Mouse (Mus musculus): ENCODE measurements around the gene Gmppa. TPM values are rescaled to one million over a fixed set of nuclear protein-coding genes. Genes with fewer than 3 reads are reported as not detected.

Gene Gmppa
- polyA plus RNA-seq, 1 experiment from 2014 or later, result 53.7 TPM

GRCm38 (mm10) chr1:75478916-75479634 lies 43.3 kb downstream of the Gmppa start, which contains the start of the genes Chpf and Tmem198:
Gene Chpf, minus strand, starts transcription at chr1:75479307.
Gene Tmem198, plus strand, starts transcription at chr1:75479532.
- peak within 1 kb of the TSS; percentile 87 for H3K9ac ChIP-seq
- H3K4me1 ChIP-seq, result peaks cover 37% of the 10 kb centered on the region
- no peaks in the 10 kb centered on the region for H3K9me3 ChIP-seq (replicated peaks)
- peak within 1 kb of the TSS; percentile 90 for H3K4me2 ChIP-seq
- peak; percentile 91 for ATAC-seq
- peaks cover 47% of the 10 kb centered on the region for H3K36me3 ChIP-seq (ENCODE audit: poor library complexity, severe bottlenecking)
- H3K4me3 ChIP-seq, result peak within 1 kb of the TSS; percentile 87
- H3K27me3 ChIP-seq, result peaks cover 19% of the 10 kb centered on the region
- H3K27ac ChIP-seq, result peak within 1 kb of the TSS; percentile 85
- whole genome bisulfite sequencing, result under 1% methylated on average over 48 of the region's 76 CpGs

DNA sequence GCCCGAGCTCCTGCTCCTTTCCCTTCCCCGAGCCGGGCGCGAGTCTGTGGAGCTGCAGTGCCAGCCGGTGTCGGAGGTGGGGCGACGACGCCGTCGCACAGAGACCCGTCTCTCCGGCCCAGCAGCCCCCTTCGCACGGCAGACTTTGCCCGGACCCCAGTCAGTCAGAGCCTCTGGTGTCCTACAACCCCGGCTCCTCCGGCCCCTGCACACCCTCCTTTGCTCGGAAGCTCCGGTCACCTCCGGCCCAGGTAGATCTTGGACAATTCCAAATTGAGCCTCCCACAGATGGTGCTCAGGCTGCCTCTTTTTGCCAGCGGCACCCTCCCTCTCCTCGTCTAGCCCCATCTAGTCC lies 43.9 kb downstream of the Gmppa start:
- H3K9me3 ChIP-seq (replicated peaks), result no peaks in the 10 kb centered on the region
- H3K27me3 ChIP-seq, result peaks cover 24% of the 10 kb centered on the region
- H3K4me1 ChIP-seq, result peaks cover 37% of the 10 kb centered on the region
- peak overlapping the region; percentile 90 for H3K4me2 ChIP-seq
- peak overlapping the region; percentile 68 for H3K27ac ChIP-seq
- no peak for ATAC-seq
- peaks cover 47% of the 10 kb centered on the region for H3K36me3 ChIP-seq (ENCODE audit: poor library complexity, severe bottlenecking)
- peak overlapping the region; percentile 87 for H3K9ac ChIP-seq
- under 1% methylated on average over 24 of the region's 24 CpGs for WGBS
- H3K4me3 ChIP-seq, result peak overlapping the region; percentile 87

GRCm38 (mm10) chr1:75480036-75480435 lies 44.3 kb downstream of the Gmppa start:
- Histone ChIP-seq H3K9me3 (replicated peaks) (no peaks in the 10 kb centered on the region), H3K4me3 (peak overlapping the region; percentile 87), H3K4me2 (peak overlapping the region; percentile 90), H3K9ac (peak overlapping the region; percentile 87), H3K27me3 (peaks cover 29% of the 10 kb centered on the region), H3K27ac (no peak overlapping the region; the same call in 1 of the 2 replicates), H3K4me1 (peaks cover 37% of the 10 kb centered on the region), H3K36me3 (ENCODE audit: poor library complexity, severe bottlenecking) (peaks cover 47% of the 10 kb centered on the region)
- ATAC-seq, result no peak
- WGBS, result 17% methylated on average over 13 of the region's 13 CpGs

- peaks cover 36% of the 10 kb centered on the region for H3K27me3 ChIP-seq
- peak overlapping the region; percentile 87 for H3K4me3 ChIP-seq
Observed at GRCm38 (mm10) chr1:75480735-75481134, 45.0 kb downstream of the Gmppa start.

GRCm38 (mm10) chr1:75486561-75486960 lies 50.8 kb downstream of the Gmppa start:
- peaks cover 46% of the 10 kb centered on the region for H3K36me3 ChIP-seq (ENCODE audit: poor library complexity, severe bottlenecking)
- H3K4me3 ChIP-seq, result peak overlapping the region; percentile 48
- H3K9ac ChIP-seq, result peak overlapping the region; percentile 60; the same call in 1 of the 2 replicates
- ATAC-seq, result no peak
- no peaks in the 10 kb centered on the region for H3K9me3 ChIP-seq (replicated peaks)
- H3K27ac ChIP-seq, result no peak overlapping the region
- WGBS, result 4% methylated on average over 24 of the region's 24 CpGs
- H3K4me2 ChIP-seq, result peak overlapping the region; percentile 88
- peaks cover 19% of the 10 kb centered on the region for H3K4me1 ChIP-seq
- H3K27me3 ChIP-seq, result peaks cover 80% of the 10 kb centered on the region

More at GRCm38 (mm10) chr1:75480735-75481134, 45.0 kb downstream of the Gmppa start:
- Histone ChIP-seq H3K4me2 (peak overlapping the region; percentile 90), H3K36me3 (ENCODE audit: poor library complexity, severe bottlenecking) (peaks cover 47% of the 10 kb centered on the region), H3K4me1 (peaks cover 37% of the 10 kb centered on the region), H3K9me3 (replicated peaks) (no peaks in the 10 kb centered on the region), H3K9ac (0 out of 2 replicates have a peak overlapping the region, but pooled peaks have one; percentile 87), H3K27ac (no peak overlapping the region)
- no peak for ATAC-seq
- 86% methylated on average over 7 of the region's 7 CpGs for WGBS

DNA sequence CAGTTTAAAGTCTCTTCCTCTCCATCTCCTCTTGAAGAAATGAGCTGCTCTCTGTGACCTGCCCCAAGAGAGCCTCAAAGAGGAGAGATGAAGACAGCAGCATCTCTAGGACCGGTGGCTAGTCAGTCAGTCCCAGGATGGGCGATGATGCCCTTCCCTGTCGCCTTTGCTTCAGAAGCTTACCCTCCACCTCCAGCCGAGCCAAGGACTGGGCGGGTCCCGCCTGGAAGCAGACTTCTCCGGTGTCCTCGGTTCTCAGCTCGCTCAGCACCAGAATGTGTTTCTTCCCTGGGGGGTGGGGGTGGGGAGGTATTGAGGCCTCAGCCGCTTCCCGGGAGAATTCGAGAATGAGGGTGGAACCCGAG lies 51.3 kb downstream of the Gmppa start:
- Histone ChIP-seq H3K4me2 (peak overlapping the region; percentile 88), H3K9me3 (replicated peaks) (no peaks in the 10 kb centered on the region), H3K9ac (peak overlapping the region; percentile 60), H3K27ac (no peak overlapping the region), H3K4me1 (peaks cover 19% of the 10 kb centered on the region), H3K4me3 (peak overlapping the region; percentile 48), H3K36me3 (ENCODE audit: poor library complexity, severe bottlenecking) (peaks cover 46% of the 10 kb centered on the region), H3K27me3 (peaks cover 79% of the 10 kb centered on the region)
- under 1% methylated on average over 13 of the region's 13 CpGs for WGBS
- ATAC-seq, result peak; percentile 44; the same call in 1 of the 2 replicates

- Histone ChIP-seq H3K4me2 (peak overlapping the region; percentile 88), H3K9ac (peak overlapping the region; percentile 60), H3K36me3 (ENCODE audit: poor library complexity, severe bottlenecking) (peaks cover 44% of the 10 kb centered on the region), H3K9me3 (replicated peaks) (no peaks in the 10 kb centered on the region), H3K27me3 (peaks cover 77% of the 10 kb centered on the region), H3K4me1 (peaks cover 19% of the 10 kb centered on the region), H3K4me3 (peak overlapping the region; percentile 48), H3K27ac (no peak overlapping the region)
- under 1% methylated on average over 61 of the region's 62 CpGs for WGBS
- ATAC-seq, result peak; percentile 75
Observed at GRCm38 (mm10) chr1:75487405-75488161, 51.9 kb downstream of the Gmppa start.

- H3K4me1 ChIP-seq, result peaks cover 19% of the 10 kb centered on the region
- peaks cover 51% of the 10 kb centered on the region for H3K27me3 ChIP-seq
- peak overlapping the region; percentile 4; the same call in 1 of the 2 replicates for H3K9ac ChIP-seq
- ATAC-seq, result no peak
- 84% methylated on average over 34 of the region's 34 CpGs for WGBS
- no peaks in the 10 kb centered on the region for H3K9me3 ChIP-seq (replicated peaks)
- no peak overlapping the region for H3K27ac ChIP-seq
- H3K4me3 ChIP-seq, result no peak overlapping the region
- peaks cover 12% of the 10 kb centered on the region for H3K36me3 ChIP-seq (ENCODE audit: poor library complexity, severe bottlenecking)
- no peak overlapping the region for H3K4me2 ChIP-seq
Observed at GRCm38 (mm10) chr1:75490785-75491551, 55.2 kb downstream of the Gmppa start.

DNA sequence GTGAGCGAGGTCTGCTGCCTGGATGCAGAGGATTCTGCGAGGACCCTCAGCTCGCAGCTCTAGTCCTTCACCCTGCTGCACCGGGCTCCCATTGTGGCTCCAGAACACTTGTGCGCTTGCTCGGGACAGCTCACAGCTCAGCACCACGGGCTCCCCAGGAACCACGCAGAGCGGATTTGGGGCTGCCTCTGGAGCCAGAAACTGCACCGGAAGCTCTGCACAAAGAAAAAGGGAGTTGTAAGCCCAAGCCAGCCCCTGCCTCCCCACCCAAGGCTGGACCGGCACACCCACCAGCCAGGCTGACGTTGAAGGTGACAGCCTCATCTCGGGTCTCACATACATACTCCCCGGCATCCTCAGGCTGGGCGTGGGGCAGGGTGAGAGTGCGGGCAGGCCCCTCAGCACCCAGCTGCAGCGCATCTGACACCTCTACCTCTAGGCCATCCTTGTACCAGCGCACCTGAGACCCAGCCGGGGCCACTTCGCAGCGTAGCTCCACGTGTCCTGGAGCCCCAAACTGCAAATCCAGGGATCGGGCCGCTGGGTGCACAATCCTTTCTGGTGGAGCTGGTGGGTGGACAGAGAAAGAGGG lies 56.9 kb downstream of the Gmppa start:
- H3K27ac ChIP-seq, result no peak overlapping the region
- peaks cover 34% of the 10 kb centered on the region for H3K27me3 ChIP-seq
- H3K9me3 ChIP-seq (replicated peaks), result no peaks in the 10 kb centered on the region
- no peak overlapping the region for H3K4me3 ChIP-seq
- H3K36me3 ChIP-seq (ENCODE audit: poor library complexity, severe bottlenecking), result peaks cover 29% of the 10 kb centered on the region
- no peak overlapping the region for H3K4me2 ChIP-seq
- 35% methylated on average over 24 of the region's 24 CpGs for WGBS
- ATAC-seq, result no peak
- no peak overlapping the region for H3K9ac ChIP-seq
- peaks cover 6% of the 10 kb centered on the region for H3K4me1 ChIP-seq

Data from forebrain, embryonic 13.5 days (tissue).